Mouse (Mus musculus): ENCODE data around the gene Gigyf2. TPM values are rescaled to one million over a fixed set of nuclear protein-coding genes. Genes with fewer than 3 reads are reported as not detected.

The Gigyf2 gene
- polyA plus RNA-seq, 1 experiment = 82.9 TPM

- no peak overlapping the region for H3K4me3 ChIP-seq (ENCODE audit: insufficient read depth, low read length)
- no peak overlapping the region for H3K27ac ChIP-seq (ENCODE audit: insufficient read depth, low read length)
- no peak for TF ChIP-seq POLR2A (IDR thresholded peaks at IDR 0.05; ENCODE audit: low read depth, low read length)
- no peak for TF ChIP-seq CTCF (IDR thresholded peaks at IDR 0.05; ENCODE audit: borderline replicate concordance, insufficient read depth, low read length)
- H3K4me1 ChIP-seq (ENCODE audit: control insufficient read depth, insufficient read depth, low read length) = no peaks in the 10 kb centered on the region
Measured at GRCm38 (mm10) chr1:87471914-87472313, 145.1 kb downstream of the Gigyf2 start.

- no peak for TF ChIP-seq POLR2A (IDR thresholded peaks at IDR 0.05; ENCODE audit: low read depth, low read length)
- no peak for TF ChIP-seq CTCF (IDR thresholded peaks at IDR 0.05; ENCODE audit: borderline replicate concordance, insufficient read depth, low read length)
- H3K4me3 ChIP-seq (ENCODE audit: insufficient read depth, low read length) = no peak overlapping the region
- no peaks in the 10 kb centered on the region for H3K4me1 ChIP-seq (ENCODE audit: control insufficient read depth, insufficient read depth, low read length)
- no peak overlapping the region for H3K27ac ChIP-seq (ENCODE audit: insufficient read depth, low read length)
Measured at GRCm38 (mm10) chr1:87472576-87472975, 145.8 kb downstream of the Gigyf2 start.

- Histone ChIP-seq H3K4me1 (ENCODE audit: control insufficient read depth, insufficient read depth, low read length) (no peaks in the 10 kb centered on the region), H3K4me3 (ENCODE audit: insufficient read depth, low read length) (no peak overlapping the region), H3K27ac (ENCODE audit: insufficient read depth, low read length) (no peak overlapping the region)
- TF ChIP-seq CTCF (IDR thresholded peaks at IDR 0.05; ENCODE audit: borderline replicate concordance, insufficient read depth, low read length) (no peak), POLR2A (IDR thresholded peaks at IDR 0.05; ENCODE audit: low read depth, low read length) (no peak)
Measured at GRCm38 (mm10) chr1:87475076-87475895, 148.5 kb downstream of the Gigyf2 start.

- TF ChIP-seq POLR2A (IDR thresholded peaks at IDR 0.05; ENCODE audit: low read depth, low read length) = no peak
- TF ChIP-seq CTCF (IDR thresholded peaks at IDR 0.05; ENCODE audit: borderline replicate concordance, insufficient read depth, low read length) = no peak
- no peak overlapping the region for H3K4me3 ChIP-seq (ENCODE audit: insufficient read depth, low read length)
- H3K4me1 ChIP-seq (ENCODE audit: control insufficient read depth, insufficient read depth, low read length) = peaks cover 14% of the 10 kb centered on the region
- no peak overlapping the region for H3K27ac ChIP-seq (ENCODE audit: insufficient read depth, low read length)
Measured at GRCm38 (mm10) chr1:87482546-87482945, 155.7 kb downstream of the Gigyf2 start.

- Histone ChIP-seq H3K4me3 (ENCODE audit: insufficient read depth, low read length) (no peak overlapping the region), H3K4me1 (ENCODE audit: control insufficient read depth, insufficient read depth, low read length) (peaks cover 14% of the 10 kb centered on the region), H3K27ac (ENCODE audit: insufficient read depth, low read length) (no peak overlapping the region)
- TF ChIP-seq POLR2A (IDR thresholded peaks at IDR 0.05; ENCODE audit: low read depth, low read length) = no peak
Measured at GRCm38 (mm10) chr1:87486386-87486785, 159.6 kb downstream of the Gigyf2 start.

GRCm38 (mm10) chr1:87492285-87492684, 165.5 kb downstream of the Gigyf2 start:
- Histone ChIP-seq H3K4me1 (ENCODE audit: control insufficient read depth, insufficient read depth, low read length) (peaks cover 9% of the 10 kb centered on the region; the same call in 1 of the 2 replicates), H3K4me3 (ENCODE audit: insufficient read depth, low read length) (no peak overlapping the region), H3K27ac (ENCODE audit: insufficient read depth, low read length) (no peak overlapping the region)
- TF ChIP-seq POLR2A (IDR thresholded peaks at IDR 0.05; ENCODE audit: low read depth, low read length) (no peak), CTCF (IDR thresholded peaks at IDR 0.05; ENCODE audit: borderline replicate concordance, insufficient read depth, low read length) (no peak)

- H3K4me1 ChIP-seq (ENCODE audit: control insufficient read depth, insufficient read depth, low read length) = peaks cover 9% of the 10 kb centered on the region; the same call in 1 of the 2 replicates
- TF ChIP-seq CTCF (IDR thresholded peaks at IDR 0.05; ENCODE audit: borderline replicate concordance, insufficient read depth, low read length) = no peak
- TF ChIP-seq POLR2A (IDR thresholded peaks at IDR 0.05; ENCODE audit: low read depth, low read length) = no peak
- no peak overlapping the region for H3K27ac ChIP-seq (ENCODE audit: insufficient read depth, low read length)
- H3K4me3 ChIP-seq (ENCODE audit: insufficient read depth, low read length) = no peak overlapping the region
Measured at GRCm38 (mm10) chr1:87493542-87493941, 166.7 kb downstream of the Gigyf2 start.

Other genes starting within 250 kb of the Gigyf2 start
- gene Alppl2, start 237.1 kb upstream of the Gigyf2 start, polyA plus RNA-seq (2011; ENCODE audit: insufficient read length, low read depth, missing spikeins) = not detected in 2 replicates
- gene Alpi, start 225.4 kb upstream of the Gigyf2 start, polyA plus RNA-seq (2011; ENCODE audit: insufficient read length, low read depth, missing spikeins) = not detected in 2 replicates
- not detected in 2 replicates for gene Akp3, start 202.0 kb upstream of the Gigyf2 start, polyA plus RNA-seq (2011; ENCODE audit: insufficient read length, low read depth, missing spikeins)
- gene Ecel1, start 170.5 kb upstream of the Gigyf2 start, polyA plus RNA-seq (2011; ENCODE audit: insufficient read length, low read depth, missing spikeins) = not detected in 2 replicates
- gene Prss56, start 143.7 kb upstream of the Gigyf2 start, polyA plus RNA-seq (2011; ENCODE audit: insufficient read length, low read depth, missing spikeins) = not detected in 2 replicates
- not detected in 2 replicates for gene Chrnd, start 136.4 kb upstream of the Gigyf2 start, polyA plus RNA-seq (2011; ENCODE audit: insufficient read length, low read depth, missing spikeins)
- not detected in 2 replicates for gene Chrng, start 122.3 kb upstream of the Gigyf2 start, polyA plus RNA-seq (2011; ENCODE audit: insufficient read length, low read depth, missing spikeins)
- 172 and 190 TPM in 2 replicates for gene Eif4e2, start 113.1 kb upstream of the Gigyf2 start, polyA plus RNA-seq (2011; ENCODE audit: insufficient read length, low read depth, missing spikeins)
- gene Efhd1, start 62.6 kb upstream of the Gigyf2 start, polyA plus RNA-seq (2011; ENCODE audit: insufficient read length, low read depth, missing spikeins) = 0.38 and 0.49 TPM in 2 replicates
- gene Kcnj13, start 67.7 kb downstream of the Gigyf2 start, polyA plus RNA-seq (2011; ENCODE audit: insufficient read length, low read depth, missing spikeins) = not detected in 2 replicates
- gene Snorc, start 143.3 kb downstream of the Gigyf2 start, polyA plus RNA-seq (2011; ENCODE audit: insufficient read length, low read depth, missing spikeins) = not detected in 2 replicates
- gene Neu2, start 182.9 kb downstream of the Gigyf2 start, polyA plus RNA-seq (2011; ENCODE audit: insufficient read length, low read depth, missing spikeins) = not detected in 2 replicates
- 0.68 and 1.2 TPM in 2 replicates for gene Ngef, start 246.9 kb downstream of the Gigyf2 start, polyA plus RNA-seq (2011; ENCODE audit: insufficient read length, low read depth, missing spikeins)